Mouse (Mus musculus) adrenal gland (tissue): Measurements from ENCODE around the gene Csrnp1.

Source experiments
- intact Hi-C: fragments of 180-260 bp; cut with DNase I; formaldehyde crosslinking; loops from one replicate; pipeline ENCODE4 v1.15.1; 2025
- long read RNA-seq, 2 experiments: library from polyadenylated mRNA; unstranded; transcript quantifications; one replicate each; pipeline ENCODE4 v2.0.0; 2020; ENCODE audit warnings: borderline replicate concordance in 1 of 2; ENCODE audit not compliant: insufficient replicate concordance in 1 of 2

Csrnp1 gene
- long read RNA-seq, experiment 1: 0 reads
- long read RNA-seq, experiment 2: 0 reads

DNA sequence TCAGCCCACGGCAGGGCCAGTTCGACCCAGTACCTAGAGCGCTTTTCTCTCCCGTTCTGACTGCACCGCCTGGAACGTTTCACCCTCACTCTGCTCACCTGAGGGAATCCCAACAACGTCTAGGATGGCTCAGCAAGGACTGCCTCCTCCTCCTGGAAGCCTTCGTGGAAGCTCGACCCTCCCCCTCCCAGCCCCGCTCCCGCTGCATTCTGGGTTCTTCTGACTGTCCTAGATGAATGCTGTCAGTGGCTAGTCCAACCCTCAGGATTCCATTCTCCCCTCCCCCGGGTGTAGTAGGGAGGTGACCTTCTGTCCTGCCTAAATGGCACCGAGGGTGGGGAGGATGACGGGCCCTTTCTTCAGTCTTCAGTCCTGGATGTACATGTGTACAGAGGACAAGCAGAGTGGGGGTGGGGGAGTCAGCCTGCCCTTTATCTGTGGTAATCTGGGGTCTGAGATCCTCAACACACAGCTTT, at the start of gene Csrnp1:
Gene Csrnp1, minus strand, starts transcription at position 123 of the 476 bp plus-strand sequence.
- intact Hi-C loops: no loop called here

DNA sequence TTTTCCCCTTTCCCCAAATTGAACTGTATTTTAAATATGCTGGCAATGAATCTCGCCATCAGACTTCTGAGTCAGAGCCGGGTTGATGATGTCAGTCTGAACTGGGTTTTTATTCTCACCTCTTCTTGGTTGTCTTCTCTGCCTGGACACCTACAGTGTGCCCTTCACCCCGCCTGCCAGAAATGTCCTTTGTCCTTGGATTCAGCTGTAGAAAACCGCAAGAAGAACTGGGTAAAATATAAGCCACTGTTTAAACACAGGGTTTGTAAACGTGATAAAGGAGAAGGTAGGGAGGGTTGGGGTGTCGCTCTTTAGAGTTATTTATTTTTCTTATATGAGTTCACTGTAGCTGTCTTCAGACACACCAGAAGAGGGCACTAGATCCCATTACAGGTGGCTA, 48.3 kb upstream of the Csrnp1 start:
- intact Hi-C loops: no loop called here

DNA sequence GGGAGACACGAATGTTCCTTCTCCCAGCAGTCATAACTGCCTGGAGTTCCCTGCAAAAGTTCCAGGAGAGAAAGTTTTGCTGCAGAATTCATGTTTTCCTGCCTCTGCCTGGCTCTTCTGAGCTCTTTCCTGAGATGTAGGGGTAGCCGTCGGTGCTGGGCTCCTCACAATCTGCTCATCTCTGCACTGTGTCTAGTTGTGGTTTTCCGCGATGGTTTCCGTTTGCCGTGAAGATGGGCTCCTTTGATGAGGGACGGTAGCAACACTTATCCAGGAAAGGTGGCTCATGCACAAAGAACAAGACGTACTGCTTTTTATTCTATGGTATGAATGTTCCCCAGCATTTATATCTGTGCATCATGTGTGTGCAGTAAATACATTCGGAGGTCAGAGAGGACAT, 46.0 kb upstream of the Csrnp1 start:
- intact Hi-C loops: no loop called here

DNA sequence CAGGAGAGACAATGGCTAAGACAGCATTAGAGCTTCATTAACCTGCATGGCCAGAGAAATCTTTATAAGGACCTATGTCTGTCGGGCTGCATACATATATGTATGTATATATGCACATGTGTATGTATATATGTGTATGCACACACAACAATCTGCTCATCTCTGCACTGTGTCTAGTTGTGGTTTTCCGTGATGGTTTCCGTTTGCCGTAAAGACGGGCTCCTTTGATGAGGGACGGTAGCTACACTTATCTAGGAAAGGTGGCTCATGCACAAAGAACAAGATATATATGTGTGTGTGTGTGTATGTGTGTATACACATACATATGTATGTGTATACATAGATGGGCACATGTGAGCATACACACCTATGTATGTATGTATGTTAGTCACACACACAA, 45.4 kb upstream of the Csrnp1 start:
- intact Hi-C loops: loop anchor here (2.0 kb wide), 1 partner anchor 69 kb away; no protein-coding TSS in a partner anchor

DNA sequence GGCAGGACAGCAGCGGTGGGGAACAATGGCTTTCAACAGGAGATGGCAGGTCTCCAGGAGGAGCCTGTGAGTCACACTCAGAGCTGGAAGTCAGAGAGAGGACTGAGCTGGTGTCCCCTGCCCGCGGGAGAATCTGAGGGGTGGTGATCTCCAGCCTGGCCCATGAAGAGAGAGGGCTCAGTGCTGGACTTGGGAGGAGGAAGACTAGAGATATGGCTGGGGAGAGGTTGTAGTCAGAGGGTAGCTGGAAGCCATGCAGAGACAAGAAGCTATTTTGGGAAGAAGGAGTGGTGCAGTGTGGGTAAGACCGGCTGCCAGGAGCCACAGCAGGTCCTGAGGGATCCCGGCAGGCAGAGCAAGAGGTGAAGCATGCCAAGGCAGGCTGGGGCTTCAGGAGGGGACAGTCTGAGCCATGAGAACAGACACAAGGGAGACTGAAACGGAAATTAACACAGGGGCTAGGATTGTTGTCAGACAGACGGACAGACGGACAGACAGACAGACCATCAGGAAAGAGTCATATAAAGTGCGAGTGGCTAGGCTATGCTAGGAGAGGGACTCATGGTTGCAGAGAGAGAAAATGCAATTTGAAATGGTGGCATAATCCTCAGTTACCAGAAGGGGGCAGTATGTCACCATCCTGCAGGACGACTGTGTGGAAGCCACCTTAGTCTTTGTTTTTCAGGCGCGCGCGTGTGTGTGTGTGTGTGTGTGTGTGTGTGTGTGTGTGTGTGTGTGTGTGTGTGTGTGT, 43.1 kb upstream of the Csrnp1 start:
- intact Hi-C loops: loop anchor here (1.0 to 2.0 kb wide), 2 partner anchors 44 to 71 kb away; no protein-coding TSS in a partner anchor

DNA sequence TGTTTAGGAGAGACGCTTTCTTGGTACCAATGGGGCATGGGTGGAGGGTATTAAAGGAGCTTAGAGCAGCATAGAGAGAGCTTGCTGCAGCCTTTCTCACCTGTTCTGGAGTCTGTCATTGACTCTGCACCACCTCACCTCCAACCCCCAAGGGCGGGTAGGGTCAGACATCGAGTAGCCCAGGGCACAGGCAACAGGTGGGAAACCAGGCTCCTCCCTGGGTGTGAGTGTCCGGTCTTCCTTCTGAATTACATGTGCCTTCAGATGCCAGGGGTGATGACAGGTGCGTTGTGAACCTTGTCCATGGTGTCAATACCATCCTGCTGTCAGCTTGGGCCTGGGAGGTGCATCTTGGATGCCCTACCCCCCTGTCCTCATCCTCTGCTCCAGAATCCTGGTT, 40.2 kb upstream of the Csrnp1 start:
- intact Hi-C loops: no loop called here

DNA sequence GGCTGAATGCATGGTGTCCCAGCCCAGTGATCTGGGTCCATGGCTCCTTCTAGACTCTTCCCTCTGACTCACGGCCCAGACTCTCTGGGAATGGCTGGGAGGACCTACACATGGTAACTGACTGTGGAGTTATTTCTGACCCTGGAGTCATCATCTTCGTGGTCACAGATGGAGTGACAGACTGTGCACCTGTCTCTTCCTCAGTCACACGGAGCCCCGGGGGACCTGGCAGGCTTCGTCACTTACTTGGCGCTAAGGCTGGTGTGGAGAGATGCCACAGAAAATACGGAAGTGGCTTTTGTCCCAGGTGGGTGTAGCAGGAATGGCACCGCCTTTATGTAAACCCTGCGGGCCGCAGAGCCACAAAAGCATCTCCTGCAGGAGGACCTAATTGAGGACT, 39.7 kb upstream of the Csrnp1 start:
- intact Hi-C loops: no loop called here

DNA sequence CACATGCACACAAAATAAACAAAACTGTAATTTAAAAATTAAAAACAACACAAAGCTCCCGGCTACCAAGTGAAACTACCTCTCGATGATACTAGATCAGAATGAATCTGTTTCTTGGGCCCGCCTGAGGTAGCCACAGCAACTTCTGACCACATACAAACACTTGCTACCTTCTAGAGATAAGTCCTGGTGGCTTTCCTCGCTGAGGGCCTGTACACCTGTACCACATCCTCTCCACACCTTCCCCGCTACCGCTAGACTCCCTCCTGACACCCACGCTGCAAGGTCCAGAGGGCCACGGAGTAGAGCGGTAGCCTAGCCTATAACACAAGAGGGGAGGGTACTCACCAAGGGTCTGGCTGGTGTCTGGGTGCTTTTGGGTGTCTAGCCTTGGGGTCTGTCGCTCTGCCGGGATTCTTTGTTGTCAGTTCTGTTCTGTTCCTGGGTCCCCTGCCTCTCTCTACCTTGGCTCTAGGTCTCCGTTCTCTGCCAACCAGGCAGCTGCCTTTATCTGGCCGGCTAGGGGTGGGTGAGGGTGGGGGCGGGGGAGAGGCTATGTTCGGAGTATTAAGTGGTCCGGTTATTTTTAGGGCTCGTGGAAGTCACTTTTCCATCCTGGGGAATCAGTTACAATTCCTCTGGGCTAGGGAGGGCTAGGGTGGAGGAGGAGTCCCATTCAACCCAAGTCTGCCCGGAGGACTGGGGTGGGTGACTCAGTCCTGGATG, 38.8 kb upstream of the Csrnp1 start, which contains the start of gene Xirp1:
Gene Xirp1, minus strand, starts transcription at position 513 of the 726 bp plus-strand sequence.
- intact Hi-C loops: no loop called here

DNA sequence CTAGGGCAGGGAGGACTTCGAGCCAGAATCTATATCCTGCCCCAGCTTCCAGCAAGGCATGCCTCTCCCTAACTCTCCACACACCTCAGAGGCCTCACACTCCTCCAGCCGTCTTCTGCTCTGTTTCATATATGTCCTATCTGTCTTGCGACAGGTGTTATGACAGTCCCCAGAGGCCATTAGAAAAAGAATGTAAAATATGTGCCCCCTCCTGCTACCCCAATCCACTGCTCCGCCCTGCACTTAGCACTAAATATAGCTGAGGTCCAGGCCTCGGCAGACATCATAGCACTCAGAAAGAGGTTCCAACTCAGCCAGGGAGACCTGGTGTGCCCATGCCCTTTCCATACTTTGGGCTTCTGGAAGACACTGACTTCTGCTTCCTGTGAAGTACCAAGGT, 36.7 kb upstream of the Csrnp1 start:
- intact Hi-C loops: loop anchor here (2.0 kb wide), 1 partner anchor 78 kb away; no protein-coding TSS in a partner anchor

DNA sequence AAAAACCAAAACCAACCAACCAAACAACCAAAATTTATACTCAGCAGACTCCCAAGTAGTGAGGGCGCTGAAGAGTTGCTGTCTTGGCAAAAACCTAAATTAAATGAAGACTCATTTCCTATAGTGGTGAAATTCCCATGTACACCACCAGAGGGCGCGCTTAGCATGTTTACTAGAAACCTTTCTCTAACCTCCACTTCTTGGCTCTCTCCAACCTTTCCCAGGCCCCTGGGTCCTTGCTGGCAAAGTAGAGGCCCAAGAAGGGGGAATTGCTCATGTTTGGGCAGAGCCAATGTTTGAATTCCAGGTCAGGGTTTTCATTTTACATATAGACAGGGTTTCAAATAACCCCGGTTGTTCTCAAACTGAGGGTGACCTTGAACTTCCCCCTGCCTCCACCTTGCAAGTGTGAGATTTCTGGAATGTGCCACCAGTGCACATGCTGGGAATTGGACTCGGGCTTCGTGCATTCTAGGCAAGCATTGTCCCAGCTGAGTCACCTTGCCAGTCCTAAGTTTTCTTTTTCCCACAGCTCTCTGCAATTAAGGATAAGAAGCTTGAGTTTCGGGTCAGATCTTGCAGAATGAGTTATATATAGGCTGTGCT, 35.9 kb upstream of the Csrnp1 start:
- intact Hi-C loops: loop anchor here (2.0 kb wide), 1 partner anchor 78 kb away; no protein-coding TSS in a partner anchor

DNA sequence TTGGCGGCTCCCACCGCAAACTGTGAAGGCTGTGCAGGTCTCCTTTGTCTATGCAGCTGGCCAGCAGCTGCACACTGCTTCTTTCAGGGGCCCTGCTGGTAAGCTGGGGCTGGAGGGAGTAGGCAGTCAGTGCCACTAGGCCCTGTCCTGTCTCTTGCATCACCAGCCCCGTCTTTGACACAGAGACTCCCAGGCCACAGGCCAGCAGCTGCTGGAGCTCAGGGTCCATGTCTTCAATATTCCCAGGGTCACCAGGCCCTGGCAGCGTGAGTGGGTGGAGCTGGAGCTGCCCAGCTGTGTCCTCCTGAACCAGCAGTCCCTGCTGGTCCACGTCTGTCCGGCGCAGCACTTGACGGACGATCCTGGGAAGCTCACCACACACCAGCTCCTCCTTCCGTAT, 32.5 kb upstream of the Csrnp1 start:
- intact Hi-C loops: no loop called here

DNA sequence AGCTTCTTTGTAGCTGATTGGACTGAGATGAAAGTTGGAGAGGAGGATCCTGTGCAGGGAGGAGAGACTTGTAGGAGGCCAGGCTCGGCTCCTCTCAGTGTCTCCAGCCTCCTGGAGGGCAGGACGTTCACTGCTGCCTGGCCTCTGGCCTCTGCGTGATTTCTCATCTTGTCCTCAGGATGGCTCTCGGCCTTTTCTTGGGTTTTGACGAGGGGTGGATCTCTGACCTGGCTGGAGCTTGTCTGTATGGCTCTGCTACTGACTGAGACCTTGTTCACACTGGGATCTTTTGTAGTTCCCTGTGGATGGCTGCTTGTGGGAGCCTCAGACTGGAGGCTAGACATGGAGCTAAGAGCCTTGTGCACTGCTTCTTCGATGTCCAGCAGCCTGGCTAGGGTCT, 30.4 kb upstream of the Csrnp1 start:
- intact Hi-C loops: loop anchor here (5.0 kb wide), 1 partner anchor 53 kb away; no protein-coding TSS in a partner anchor

DNA sequence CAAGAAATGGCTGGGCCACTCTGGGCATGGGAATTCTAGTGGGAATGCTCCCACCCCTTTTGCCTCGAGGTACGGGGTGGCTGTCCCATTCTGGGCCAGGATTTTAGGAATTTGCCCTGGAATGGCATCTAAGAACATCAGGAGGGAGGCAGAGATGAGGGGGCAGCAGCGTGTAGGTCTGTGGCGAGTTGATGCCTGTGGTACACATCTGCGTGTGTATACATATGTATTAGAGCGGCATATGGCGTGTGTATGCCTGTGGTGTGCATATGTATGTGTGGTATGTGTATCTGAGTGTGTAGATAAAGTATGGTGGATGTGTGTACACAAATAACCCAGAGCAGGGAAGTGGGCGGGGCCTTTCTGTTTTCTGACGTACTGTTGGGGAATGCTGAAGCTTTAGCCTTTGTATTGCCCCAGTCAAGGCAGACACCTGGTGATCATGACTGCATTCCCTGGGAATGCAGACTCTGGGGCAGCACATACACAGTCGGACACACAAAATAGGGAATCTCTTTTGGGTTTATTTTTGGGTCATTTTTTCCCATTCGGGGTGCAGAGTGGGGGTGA, 28.9 kb upstream of the Csrnp1 start:
- intact Hi-C loops: loop anchor here (5.0 kb wide), 1 partner anchor 51 kb away; no protein-coding TSS in a partner anchor

DNA sequence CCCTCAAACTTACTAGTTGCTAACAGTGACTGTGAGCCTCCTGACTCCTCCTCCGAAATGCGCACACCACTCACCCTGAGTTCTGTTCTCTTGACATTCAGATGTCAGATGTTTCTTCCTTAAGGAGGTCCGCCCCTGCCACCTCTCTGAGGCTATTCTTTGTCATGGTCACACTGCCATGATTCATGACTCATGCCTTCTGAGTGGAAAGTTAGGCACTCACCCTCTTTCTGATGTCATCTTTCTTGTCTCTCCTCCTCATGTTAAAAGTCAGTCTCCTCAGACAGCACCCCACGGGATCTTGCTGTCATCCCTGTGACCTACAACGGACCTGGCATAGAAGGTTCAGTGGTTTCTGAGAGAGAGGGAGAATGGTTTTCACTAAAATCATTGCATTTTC, 28.3 kb upstream of the Csrnp1 start:
- intact Hi-C loops: loop anchor here (5.0 kb wide), 1 partner anchor 50 kb away; no protein-coding TSS in a partner anchor

DNA sequence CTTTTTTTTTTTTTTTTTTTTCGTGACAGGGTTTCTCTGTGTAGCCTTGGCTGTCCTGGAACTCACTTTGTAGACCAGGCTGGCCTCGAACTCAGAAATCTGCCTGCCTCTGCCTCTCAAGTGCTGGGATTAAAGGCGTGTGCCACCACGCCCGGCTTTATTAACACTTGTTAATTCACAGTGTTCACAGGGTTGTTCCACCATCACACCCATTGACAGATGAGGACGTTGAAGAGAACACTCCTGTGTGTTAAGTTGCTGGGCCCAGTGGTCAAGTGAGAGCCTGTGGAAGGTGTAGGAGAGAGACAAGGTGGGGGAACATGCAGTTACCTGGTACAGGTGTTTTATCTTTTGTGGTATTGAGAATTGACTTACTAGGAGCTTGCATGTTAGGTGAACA, 27.7 kb upstream of the Csrnp1 start:
- intact Hi-C loops: loop anchor here (5.0 kb wide), 1 partner anchor 50 kb away; no protein-coding TSS in a partner anchor

DNA sequence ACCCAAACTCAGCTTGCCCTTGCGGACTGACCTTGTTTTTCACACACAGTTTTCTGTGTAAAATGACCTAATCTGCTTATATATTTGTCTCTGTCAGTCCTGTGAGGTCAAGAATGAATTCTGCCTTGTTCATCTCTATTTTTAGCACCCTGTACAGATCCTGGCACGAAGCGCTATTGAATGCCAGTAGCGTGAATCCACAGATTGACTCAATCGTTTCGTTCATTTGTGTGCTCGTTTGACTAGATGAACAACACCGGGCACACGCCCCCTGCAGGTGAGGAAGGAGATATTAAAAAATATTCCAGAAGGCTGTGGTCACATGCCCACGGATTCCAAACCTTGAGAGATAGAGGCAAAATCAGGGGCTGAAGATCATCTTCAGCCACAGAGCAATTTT, 27.1 kb upstream of the Csrnp1 start:
- intact Hi-C loops: loop anchor here (5.0 kb wide), 1 partner anchor 49 kb away; no protein-coding TSS in a partner anchor

DNA sequence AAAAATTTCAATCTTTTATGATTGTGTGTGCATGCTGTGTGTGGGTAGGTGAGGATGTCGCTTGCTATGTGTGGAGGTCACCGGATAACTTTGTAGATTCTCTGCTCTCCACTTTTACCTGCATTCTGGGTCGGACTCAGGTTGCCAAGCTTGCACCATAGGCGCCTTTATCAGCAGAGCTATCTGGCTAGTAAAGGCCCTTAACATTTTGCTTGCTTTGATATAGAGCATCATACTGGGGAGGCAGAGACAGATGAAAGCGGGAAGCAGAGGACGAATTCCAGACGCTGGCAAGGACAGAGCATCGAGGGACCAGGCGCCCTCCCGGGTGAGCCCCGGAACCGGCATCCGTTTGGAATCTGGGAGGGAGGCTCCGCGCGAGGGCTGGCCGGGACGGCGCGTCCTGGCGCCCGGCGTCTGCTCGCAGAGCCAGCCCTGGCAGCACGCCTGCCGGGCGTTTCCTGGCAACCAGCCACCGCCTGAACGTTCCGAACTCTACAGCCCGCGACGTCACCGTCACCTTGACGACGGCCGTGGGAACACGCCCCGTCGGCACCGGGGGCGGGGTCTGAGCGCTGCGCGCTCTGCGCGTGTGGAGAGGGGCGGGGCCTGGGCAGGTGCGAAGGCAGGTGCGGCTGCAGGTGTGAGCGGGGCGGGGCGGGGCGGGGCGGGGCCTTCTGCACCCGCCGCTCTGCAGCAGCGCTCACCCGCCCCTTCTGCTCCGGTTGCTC, 26.5 kb upstream of the Csrnp1 start:
- intact Hi-C loops: loop anchor here (5.0 kb wide), 1 partner anchor 49 kb away; no protein-coding TSS in a partner anchor

DNA sequence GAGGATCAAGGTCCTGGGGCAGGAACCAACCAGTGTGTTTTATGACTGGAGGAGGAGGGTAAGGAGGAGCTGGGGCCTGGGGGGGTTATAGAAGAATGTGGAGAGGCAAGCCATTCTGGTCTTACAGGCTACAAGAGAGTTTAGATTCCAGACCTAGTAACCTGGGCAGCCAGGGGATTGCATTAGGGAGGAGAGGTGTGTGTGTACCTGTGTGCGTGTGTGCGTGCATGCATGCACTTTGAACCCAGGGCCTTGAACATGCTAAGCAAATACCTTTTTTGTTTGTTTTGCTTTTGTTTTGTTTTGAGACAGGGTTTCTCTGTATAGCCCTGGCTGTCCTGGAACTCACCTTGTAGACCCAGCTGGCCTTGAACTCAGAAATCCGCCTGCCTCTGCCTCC, 25.4 kb upstream of the Csrnp1 start:
- intact Hi-C loops: loop anchor here (5.0 kb wide), 1 partner anchor 48 kb away; no protein-coding TSS in a partner anchor

DNA sequence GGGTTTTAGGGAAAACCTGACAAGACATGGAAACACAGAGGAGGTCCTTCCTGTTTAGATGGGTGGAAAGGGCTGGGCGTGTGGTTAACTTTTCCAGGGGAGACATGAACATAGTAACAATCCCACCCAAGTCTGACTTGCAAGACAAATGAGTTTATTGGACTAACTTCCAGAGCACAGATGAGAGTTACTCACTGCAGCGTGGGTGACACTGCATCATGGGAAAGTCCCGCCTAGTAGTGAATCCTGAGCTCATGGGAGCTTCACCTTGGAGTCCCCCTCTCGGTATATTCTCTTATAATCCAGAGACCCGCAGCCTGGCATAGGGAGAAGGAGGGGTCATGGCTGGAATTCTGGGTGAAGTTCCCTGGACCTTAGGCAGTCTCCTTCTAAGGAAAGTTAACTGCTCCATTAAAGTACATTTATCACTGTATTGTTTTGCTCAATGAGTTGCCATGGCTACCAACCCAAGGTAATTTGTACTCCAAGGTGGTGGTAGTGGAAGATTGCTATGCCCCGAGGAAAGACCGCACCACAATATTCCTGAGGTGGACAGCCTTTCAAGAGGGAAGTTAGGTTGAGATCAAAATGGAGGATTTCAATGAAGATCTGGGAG, 24.9 kb upstream of the Csrnp1 start:
- intact Hi-C loops: no loop called here

DNA sequence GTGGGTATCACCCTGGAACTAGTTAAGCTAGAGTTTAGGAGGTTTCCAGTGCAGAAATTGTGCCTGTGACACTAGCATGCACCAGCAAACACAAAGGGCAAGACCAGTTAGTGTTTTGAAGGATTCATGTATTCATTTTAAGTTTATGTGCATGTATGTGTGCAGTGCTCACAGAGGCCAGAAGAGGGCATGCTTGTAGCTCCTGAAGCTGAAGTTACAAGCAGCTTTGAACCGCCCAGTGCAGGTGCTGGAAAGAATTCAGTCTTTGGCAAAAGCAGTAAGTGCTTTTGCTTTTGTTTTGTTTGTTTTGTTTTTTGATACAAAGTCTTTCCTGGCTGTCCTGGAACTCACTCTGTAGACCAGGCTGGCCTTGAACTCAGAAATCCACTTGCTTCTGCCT, 23.4 kb upstream of the Csrnp1 start:
- intact Hi-C loops: no loop called here
